Comparison of ENCODE assay signal across 10 mouse cellular contexts in genomic region chr3:131214841-131215240, GRCm38 (mm10). TPM values are rescaled to one million over a fixed set of nuclear protein-coding genes. Genes with fewer than 3 reads are reported as not detected.
DNase-seq lines count a peak whose midpoint lies in the region; ATAC-seq and TF ChIP-seq lines count a peak whose summit lies in the region.
"Had no signal": no experiment of that assay in that cellular context is flagged by ENCODE, and none has a peak within 500 bp of the region (broad histone marks: within the 10 kb centered on the region; RNA-seq: fewer than 3 reads in every experiment).

No protein-coding gene starts in this region.

- no peak overlapping the region for H3K4me2 ChIP-seq in liver, embryonic 12.5 days

- WGBS in cerebellum, adult 2 months, result 63% methylated on average over 9 of the region's 9 CpGs
- WGBS in liver, embryonic 12.5 days (ENCODE audit: insufficient replicate concordance), result 46% methylated on average over 9 of the region's 9 CpGs

- no peak overlapping the region for H3K27ac ChIP-seq in cerebellum, adult 2 months (ENCODE audit: insufficient read depth, low read length)
- no peak overlapping the region for H3K27ac ChIP-seq in liver, embryonic 12.5 days

- H3K9ac ChIP-seq in liver, embryonic 12.5 days, result no peak overlapping the region

- no peak for ATAC-seq in liver, embryonic 12.5 days
- ATAC-seq in neutrophil, adult 5-6 weeks (ENCODE audit: extremely low read depth, insufficient number of reproducible peaks, low FRiP score, poor library complexity, severe bottlenecking), result 0 out of 2 replicates have a peak, but pooled peaks have one; percentile 39
- no peak for ATAC-seq in cerebellum, adult (ENCODE audit: insufficient number of reproducible peaks, low FRiP score, low TSS enrichment)

- H3K36me3 ChIP-seq in liver, embryonic 12.5 days, result no peaks in the 10 kb centered on the region
- H3K36me3 ChIP-seq: G1E had no signal

- H3K4me3 ChIP-seq in cerebellum, adult 2 months (replicated peaks; ENCODE audit: insufficient read depth, low read depth, low read length), result no peak overlapping the region
- H3K4me3 ChIP-seq in liver, embryonic 12.5 days, result no peak overlapping the region
- H3K4me3 ChIP-seq: megakaryocyte, embryonic 14.5 days had no signal

- no peaks in the 10 kb centered on the region for H3K9me3 ChIP-seq in liver, embryonic 12.5 days (replicated peaks)

- no peaks in the 10 kb centered on the region for H3K27me3 ChIP-seq in cerebellum, adult 2 months (ENCODE audit: control insufficient read depth, insufficient read depth, low read length)
- peaks cover 3% of the 10 kb centered on the region; the same call in 1 of the 2 replicates for H3K27me3 ChIP-seq in liver, embryonic 12.5 days (replicated peaks)

- no peak for TF ChIP-seq POLR2A in cerebellum, adult 2 months (IDR thresholded peaks at IDR 0.05; ENCODE audit: borderline replicate concordance, insufficient read depth, low read length)

- no peak for DNase-seq in cerebellum, adult 2 months
- DNase-seq in cerebellum, adult 11-12 months, result no peak
- peak; percentile 39 for DNase-seq in liver
- DNase-seq in adrenal gland, postnatal 14 days, result peak; percentile 74
- DNase-seq in kidney, postnatal 14 days, result peak; percentile 31

- H3K4me1 ChIP-seq in cerebellum, adult 2 months (ENCODE audit: control insufficient read depth, insufficient read depth, low read length), result no peaks in the 10 kb centered on the region
- H3K4me1 ChIP-seq in liver, embryonic 12.5 days, result no peaks in the 10 kb centered on the region

- TF ChIP-seq CTCF in cerebellum, adult 2 months (IDR thresholded peaks at IDR 0.05; ENCODE audit: borderline replicate concordance, insufficient read depth, low read depth, low read length), result peak; percentile 24; the same call in 1 of the 2 replicates

RNA-seq across cellular contexts. Expression of gene Hadh, which starts 57.1 kb away (rescaled TPM):
- 39.6 and 40.5 TPM in 2 replicates for polyA plus RNA-seq in cerebellum, adult 2 months (2012; rRNA removed)
- polyA plus RNA-seq in liver, embryonic 12.5 days (2016; fragmentation: Nextera tagmentation; extraction: Ambion mirVana), result 72.7 and 74.3 TPM in 2 replicates
- total RNA-seq in adrenal gland, postnatal 14 days (2021), result 822 and 851 TPM in 2 replicates
- 14.7 and 22.2 TPM in 2 replicates for total RNA-seq in neutrophil, adult 5-6 weeks (2017)

Comparison
In these comparisons a context has a peak if more than half of its experiments do, and no peak if none do; other contexts are left out.
1. DNase-seq: peak in liver (single experiment), adrenal gland, postnatal 14 days (single experiment) and kidney, postnatal 14 days (single experiment); none in cerebellum, adult 2 months (0 of 2) and cerebellum, adult 11-12 months (single experiment).
2. RNA of gene Hadh, which starts 57.1 kb away (total RNA-seq): 822 to 851 TPM in adrenal gland, postnatal 14 days; 14.7 to 22.2 TPM in neutrophil, adult 5-6 weeks; every median in the first group is over 10 times any median in the second.